Mouse (Mus musculus) splenic B cell, adult 2 months (primary cell): ENCODE data around the gene Pard3b.

Experiments used
- DNase-seq: peaks from one replicate; pipeline ENCODE4 v3.0.0-alpha.2; 2011; ENCODE audit warnings: low read depth, low spot score
- H3K27me3 ChIP-seq: 2 replicates; pipeline ENCODE4 v1.6.1; 2012; ENCODE audit warnings: mild to moderate bottlenecking, low read length, moderate library complexity, mixed read lengths; ENCODE audit not compliant: control insufficient read depth, poor library complexity, insufficient read depth, severe bottlenecking
- H3K36me3 ChIP-seq: 2 replicates; pipeline ENCODE4 v1.6.1; 2012; ENCODE audit warnings: mild to moderate bottlenecking, low read length, moderate library complexity, mixed read lengths; ENCODE audit not compliant: control insufficient read depth, poor library complexity, insufficient read depth, severe bottlenecking

Gene Pard3b

GRCm38 (mm10) chr1:61928131-61928761 lies 289.6 kb downstream of the Pard3b start:
- peak; percentile 39 for DNase-seq

GRCm38 (mm10) chr1:61933574-61933973 lies 294.9 kb downstream of the Pard3b start:
- no peaks in the 10 kb centered on the region for H3K36me3 ChIP-seq
- DNase-seq = peak; percentile 36
- no peaks in the 10 kb centered on the region for H3K27me3 ChIP-seq

More at GRCm38 (mm10) chr1:61928131-61928761, 289.6 kb downstream of the Pard3b start:
- Histone ChIP-seq H3K27me3 (no peaks in the 10 kb centered on the region), H3K36me3 (no peaks in the 10 kb centered on the region)

DNA sequence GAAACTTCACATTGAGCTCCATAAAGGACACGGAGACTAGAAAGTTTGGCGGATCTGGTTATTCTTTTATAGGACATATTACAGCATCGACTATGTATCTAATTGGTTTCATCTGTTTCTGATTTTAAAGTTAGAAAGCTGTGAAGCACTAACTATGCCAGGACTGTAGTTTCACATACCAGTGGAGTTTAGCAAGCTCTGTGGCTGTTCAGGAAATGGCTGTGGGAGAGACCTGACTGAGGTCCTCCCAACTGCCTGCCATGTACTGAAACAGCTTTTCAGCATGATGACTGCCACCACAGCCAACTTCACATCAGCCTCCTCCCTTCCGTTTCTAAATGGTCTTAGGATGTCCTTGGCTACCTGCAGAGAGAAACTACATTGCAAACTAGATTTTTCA lies 296.1 kb downstream of the Pard3b start:
- Histone ChIP-seq H3K36me3 (no peaks in the 10 kb centered on the region), H3K27me3 (no peaks in the 10 kb centered on the region)
- DNase-seq = no peak

- no peak for DNase-seq
- Histone ChIP-seq H3K27me3 (no peaks in the 10 kb centered on the region), H3K36me3 (no peaks in the 10 kb centered on the region)
These were observed 301.3 kb downstream of the Pard3b start for GRCm38 (mm10) chr1:61939882-61940281.

DNA sequence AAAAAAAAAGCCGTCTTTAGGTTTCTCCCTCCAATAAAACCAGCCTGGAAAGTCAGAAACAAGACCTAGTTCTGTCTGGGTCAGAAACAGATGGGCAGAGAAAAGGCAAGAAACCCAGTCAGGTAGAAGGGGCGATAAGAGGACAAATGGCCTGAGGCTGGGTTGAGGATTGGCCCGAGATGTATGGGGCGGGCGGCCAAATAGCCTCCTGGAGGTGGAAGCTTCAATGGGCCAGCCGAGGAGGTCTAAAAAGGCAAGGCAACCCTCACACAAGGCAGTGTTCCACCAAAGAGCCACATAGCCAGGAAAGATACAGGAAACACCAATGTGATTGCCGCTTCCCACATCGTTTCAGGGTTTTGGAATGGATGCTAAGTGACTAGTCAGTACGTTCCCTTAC lies 322.9 kb downstream of the Pard3b start:
- Histone ChIP-seq H3K36me3 (no peaks in the 10 kb centered on the region), H3K27me3 (no peaks in the 10 kb centered on the region)
- DNase-seq = no peak

- Histone ChIP-seq H3K27me3 (no peaks in the 10 kb centered on the region), H3K36me3 (no peaks in the 10 kb centered on the region)
- no peak for DNase-seq
These were observed 323.9 kb downstream of the Pard3b start for GRCm38 (mm10) chr1:61962571-61962970.

GRCm38 (mm10) chr1:61967124-61967523 lies 328.5 kb downstream of the Pard3b start:
- Histone ChIP-seq H3K27me3 (no peaks in the 10 kb centered on the region), H3K36me3 (no peaks in the 10 kb centered on the region)
- peak; percentile 66 for DNase-seq

DNA sequence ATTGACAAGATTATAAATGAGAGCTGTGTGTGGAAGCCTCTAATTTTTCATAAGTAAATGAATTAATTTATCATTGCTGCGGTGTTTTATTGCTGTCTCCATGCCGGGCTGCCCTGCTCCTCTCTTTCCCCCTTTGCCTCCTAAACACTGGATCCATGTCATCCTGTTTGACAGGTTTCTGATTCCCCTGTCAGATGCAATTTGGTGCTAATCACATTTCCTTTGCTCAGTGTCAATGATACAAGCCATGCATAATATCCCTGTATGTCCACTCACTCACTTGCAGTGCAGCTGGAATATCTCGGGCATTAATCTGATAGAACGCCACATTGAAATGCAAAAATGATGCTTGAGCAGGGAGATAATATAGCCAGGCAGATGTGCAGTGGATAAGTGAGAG lies 329.2 kb downstream of the Pard3b start:
- no peak for DNase-seq
- H3K27me3 ChIP-seq = no peaks in the 10 kb centered on the region
- no peaks in the 10 kb centered on the region for H3K36me3 ChIP-seq

DNA sequence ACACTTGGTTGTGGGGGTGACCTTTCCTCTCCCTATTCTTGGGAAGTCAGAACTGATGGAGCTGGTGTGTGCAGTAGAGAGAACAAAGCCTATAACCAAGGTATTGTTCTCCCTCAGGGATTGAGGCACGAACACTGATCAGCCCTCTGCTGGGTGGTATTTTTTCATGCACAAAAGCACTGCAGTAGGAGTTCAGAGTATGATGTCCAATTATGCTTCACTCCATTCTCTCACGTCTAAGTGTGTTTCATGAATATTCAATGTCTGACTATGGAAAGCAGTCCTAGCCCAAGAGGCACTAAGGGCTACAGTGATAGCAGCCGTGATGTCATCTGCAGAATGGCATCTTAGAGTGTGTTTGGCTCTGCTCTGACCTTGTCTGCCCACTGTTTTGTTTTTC lies 359.1 kb downstream of the Pard3b start:
- Histone ChIP-seq H3K36me3 (no peaks in the 10 kb centered on the region), H3K27me3 (no peaks in the 10 kb centered on the region)
- DNase-seq = no peak

- H3K36me3 ChIP-seq = no peaks in the 10 kb centered on the region
- H3K27me3 ChIP-seq = no peaks in the 10 kb centered on the region
- DNase-seq = no peak
These were observed 370.2 kb downstream of the Pard3b start for GRCm38 (mm10) chr1:62008811-62009210.

DNA sequence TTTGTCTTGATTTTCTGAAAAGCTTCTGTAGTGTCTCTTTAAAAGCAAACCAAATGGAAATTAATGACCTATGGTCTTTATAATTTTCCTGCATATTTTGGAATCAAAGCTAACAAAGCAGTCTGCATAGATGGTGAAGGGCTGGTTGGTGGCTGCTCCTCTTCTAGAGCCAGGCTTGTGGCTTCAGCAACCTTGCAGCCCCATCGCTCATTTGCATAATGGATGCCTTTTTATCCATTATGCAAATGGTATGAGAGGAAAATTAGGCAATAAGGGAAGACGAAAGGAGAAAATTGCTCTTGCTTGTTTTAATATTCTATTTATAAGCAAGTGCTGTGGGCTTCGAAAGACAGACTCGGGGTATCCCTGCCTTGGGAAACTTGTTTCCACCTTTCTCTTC lies 373.1 kb downstream of the Pard3b start:
- DNase-seq = no peak
- H3K27me3 ChIP-seq = no peaks in the 10 kb centered on the region
- no peaks in the 10 kb centered on the region for H3K36me3 ChIP-seq

DNA sequence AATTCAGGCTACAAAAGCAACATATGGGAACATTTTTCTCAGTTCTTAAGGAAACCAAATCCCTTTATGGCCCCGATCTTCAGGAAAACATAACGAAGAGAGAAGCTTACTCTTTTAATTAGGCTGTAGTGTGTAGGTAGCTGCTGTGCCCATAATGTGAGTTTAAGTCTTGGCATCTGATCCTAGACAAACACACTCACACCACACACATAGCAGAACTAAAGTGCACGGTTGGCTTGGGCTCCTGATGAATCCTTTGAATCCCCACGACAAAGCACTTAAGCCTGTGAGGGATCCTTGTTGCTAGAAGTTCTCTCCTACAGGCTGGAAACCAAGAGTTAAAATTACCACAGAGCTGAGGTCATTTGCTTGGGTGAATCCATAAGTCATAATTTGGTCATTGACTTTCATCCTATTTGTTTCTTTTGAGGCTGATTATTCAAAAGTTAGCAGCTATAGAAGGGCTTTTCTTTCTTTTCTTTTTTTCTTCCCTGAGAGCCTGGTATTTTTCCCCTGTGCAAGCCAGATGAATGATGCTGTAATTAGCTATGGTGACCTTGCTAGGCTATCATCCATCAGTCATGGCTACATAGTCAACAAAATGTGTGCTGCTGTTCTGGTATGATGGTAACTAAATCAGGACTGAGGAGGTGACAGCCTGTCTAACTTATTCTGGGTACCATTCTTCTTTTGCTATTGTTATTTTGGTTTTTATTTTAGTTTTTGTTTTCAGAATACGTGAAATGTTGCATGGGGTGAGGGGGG lies 378.1 kb downstream of the Pard3b start:
- DNase-seq = no peak
- Histone ChIP-seq H3K27me3 (no peaks in the 10 kb centered on the region), H3K36me3 (no peaks in the 10 kb centered on the region)

- no peaks in the 10 kb centered on the region for H3K27me3 ChIP-seq
- DNase-seq = no peak
- no peaks in the 10 kb centered on the region for H3K36me3 ChIP-seq
These were observed 379.7 kb downstream of the Pard3b start for GRCm38 (mm10) chr1:62018276-62018675.

- Histone ChIP-seq H3K27me3 (no peaks in the 10 kb centered on the region), H3K36me3 (no peaks in the 10 kb centered on the region)
- DNase-seq = no peak
These were observed 381.1 kb downstream of the Pard3b start for GRCm38 (mm10) chr1:62019743-62020142.

DNA sequence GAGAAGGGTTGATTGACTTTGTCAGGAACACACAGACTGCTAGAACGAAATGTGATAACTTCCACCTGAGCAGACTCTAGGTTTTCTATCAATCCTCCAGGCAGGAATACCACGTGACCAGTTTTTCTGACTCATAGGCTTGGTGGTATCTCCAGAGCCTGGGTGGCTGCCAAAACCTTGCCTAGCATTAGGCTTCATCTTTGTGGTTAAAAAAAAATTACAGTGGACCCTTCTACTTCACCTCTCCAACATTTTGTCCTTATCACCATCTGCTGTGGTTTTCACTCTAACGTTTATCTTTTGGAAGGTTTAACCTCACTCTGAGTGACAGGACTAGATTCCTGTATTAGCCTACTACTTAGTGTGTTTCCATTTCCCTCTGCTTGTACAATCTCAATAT lies 403.1 kb downstream of the Pard3b start:
- no peaks in the 10 kb centered on the region for H3K36me3 ChIP-seq
- no peak for DNase-seq
- H3K27me3 ChIP-seq = no peaks in the 10 kb centered on the region
